Mouse (Mus musculus) layer of hippocampus, adult 2 months (tissue): ENCODE measurements around the gene Chsy1. TPM values are rescaled to one million over a fixed set of nuclear protein-coding genes. Genes with fewer than 3 reads are reported as not detected.

Experiments
- DNase-seq, 2 experiments: peaks; one replicate each; pipeline ENCODE4 v3.0.0; 2022; ENCODE audit warnings: low spot score in 2 of 2
- H3K27ac ChIP-seq: fragments of 200-600 bp; 2 replicates; pipeline ENCODE4 v1.8.1; 2022
- H3K4me3 ChIP-seq: fragments of 200-600 bp; 2 replicates; pipeline ENCODE4 v1.8.1; 2022; ENCODE audit warnings: mild to moderate bottlenecking
- CTCF ChIP-seq: fragments of 200-600 bp; conservative IDR thresholded peaks from 2 replicates; pipeline ENCODE4 v1.8.1; 2022; ENCODE audit warnings: antibody characterized with exemption, mild to moderate bottlenecking, moderate library complexity
- total RNA-seq, 2 experiments: library from RNA; stranded (reverse); gene quantifications; 2 replicates each; pipeline ENCODE4 v1.2.3; 2021

The Chsy1 gene
- total RNA-seq, 2 experiments from 2014 or later: 14.2 to 14.6 TPM

GRCm38 (mm10) chr7:66116906-66117482 is 7.7 kb downstream of the Chsy1 start:
- TF ChIP-seq CTCF: no peak

GRCm38 (mm10) chr7:66118046-66118445 is 8.7 kb downstream of the Chsy1 start:
- DNase-seq: no peak
- Histone ChIP-seq H3K27ac (no peak overlapping the region), H3K4me3 (no peak overlapping the region)
- TF ChIP-seq CTCF: no peak

More at GRCm38 (mm10) chr7:66116906-66117482, 7.7 kb downstream of the Chsy1 start:
- Histone ChIP-seq H3K27ac (no peak overlapping the region), H3K4me3 (no peak overlapping the region)
- no peak for DNase-seq

GRCm38 (mm10) chr7:66118796-66119195 is 9.5 kb downstream of the Chsy1 start:
- no peak for DNase-seq
- H3K4me3 ChIP-seq: no peak overlapping the region
- H3K27ac ChIP-seq: no peak overlapping the region
- TF ChIP-seq CTCF: no peak

- no peak for DNase-seq
- Histone ChIP-seq H3K27ac (peak overlapping the region; percentile 36; the same call in 1 of the 2 replicates), H3K4me3 (no peak overlapping the region)
- TF ChIP-seq CTCF: no peak
Measured at GRCm38 (mm10) chr7:66120139-66120538, 10.8 kb downstream of the Chsy1 start.

GRCm38 (mm10) chr7:66120702-66121396 is 11.5 kb downstream of the Chsy1 start:
- no peak for DNase-seq
- H3K27ac ChIP-seq: peak overlapping the region; percentile 36; the same call in 1 of the 2 replicates
- TF ChIP-seq CTCF: no peak
- no peak overlapping the region for H3K4me3 ChIP-seq

GRCm38 (mm10) chr7:66124551-66124968 is 15.2 kb downstream of the Chsy1 start:
- TF ChIP-seq CTCF: no peak
- H3K4me3 ChIP-seq: no peak overlapping the region
- DNase-seq: no peak
- H3K27ac ChIP-seq: no peak overlapping the region

- no peak for TF ChIP-seq CTCF
- no peak overlapping the region for H3K27ac ChIP-seq
- no peak for DNase-seq
Measured at GRCm38 (mm10) chr7:66125368-66125767, 16.1 kb downstream of the Chsy1 start.

GRCm38 (mm10) chr7:66127951-66128645 is 18.8 kb downstream of the Chsy1 start:
- Histone ChIP-seq H3K27ac (no peak overlapping the region), H3K4me3 (no peak overlapping the region)
- no peak; the same call in 1 of the 2 replicates for TF ChIP-seq CTCF
- DNase-seq: no peak

More at GRCm38 (mm10) chr7:66125368-66125767, 16.1 kb downstream of the Chsy1 start:
- no peak overlapping the region for H3K4me3 ChIP-seq

GRCm38 (mm10) chr7:66128857-66129256 is 19.5 kb downstream of the Chsy1 start:
- no peak for TF ChIP-seq CTCF
- DNase-seq: no peak
- Histone ChIP-seq H3K27ac (no peak overlapping the region; the same call in 1 of the 2 replicates), H3K4me3 (no peak overlapping the region)

GRCm38 (mm10) chr7:66130296-66130695 is 21.0 kb downstream of the Chsy1 start:
- no peak for DNase-seq
- Histone ChIP-seq H3K27ac (no peak overlapping the region), H3K4me3 (no peak overlapping the region)
- TF ChIP-seq CTCF: no peak

GRCm38 (mm10) chr7:66131776-66132421 is 22.6 kb downstream of the Chsy1 start:
- no peak overlapping the region for H3K27ac ChIP-seq
- H3K4me3 ChIP-seq: no peak overlapping the region
- no peak for TF ChIP-seq CTCF
- DNase-seq: no peak

GRCm38 (mm10) chr7:66134154-66134553 is 24.8 kb downstream of the Chsy1 start:
- no peak for DNase-seq
- Histone ChIP-seq H3K27ac (no peak overlapping the region), H3K4me3 (no peak overlapping the region)
- no peak for TF ChIP-seq CTCF

GRCm38 (mm10) chr7:66135644-66136043 is 26.3 kb downstream of the Chsy1 start:
- no peak for TF ChIP-seq CTCF
- no peak for DNase-seq
- Histone ChIP-seq H3K27ac (peak overlapping the region; percentile 21; the same call in 1 of the 2 replicates), H3K4me3 (no peak overlapping the region)
